Mouse (Mus musculus) forebrain, postnatal 0 days (tissue): ENCODE measurements around the gene Cmklr1. TPM values are rescaled to one million over a fixed set of nuclear protein-coding genes. Genes with fewer than 3 reads are reported as not detected.

Experiments
- ATAC-seq: fragments of 200-750 bp; cut with Nextera tagmentation; 2 replicates; pipeline ENCODE4 v1.8.0; 2017; ENCODE audit warnings: mild to moderate bottlenecking, moderate library complexity
- DNase-seq: peaks from one replicate; pipeline ENCODE4 v3.0.0-alpha.2; 2015
- H3K27ac ChIP-seq: fragments of 300-500 bp; sonication (generic); 2 replicates; pipeline ENCODE4 v1.5.1; 2014; ENCODE audit warnings: low read depth, mild to moderate bottlenecking, antibody characterized with exemption, low read length, moderate library complexity, mixed read lengths
- H3K27me3 ChIP-seq: fragments of 300-500 bp; sonication (generic); 2 replicates; pipeline ENCODE4 v1.6.1; 2014; ENCODE audit warnings: mild to moderate bottlenecking, low read length, mixed read lengths; ENCODE audit not compliant: insufficient read depth
- H3K36me3 ChIP-seq: fragments of 300-500 bp; sonication (generic); 2 replicates; pipeline ENCODE4 v1.6.1; 2014; ENCODE audit warnings: mild to moderate bottlenecking, moderate library complexity; ENCODE audit not compliant: insufficient read depth
- H3K4me1 ChIP-seq: fragments of 300-500 bp; sonication (generic); 2 replicates; pipeline ENCODE4 v1.6.1; 2014; ENCODE audit warnings: antibody characterized with exemption; ENCODE audit not compliant: insufficient read depth
- H3K4me2 ChIP-seq: fragments of 300-500 bp; sonication (generic); 2 replicates; pipeline ENCODE4 v1.6.1; 2014; ENCODE audit warnings: low read depth, mild to moderate bottlenecking, moderate library complexity
- H3K4me3 ChIP-seq: fragments of 300-500 bp; sonication (generic); 2 replicates; pipeline ENCODE4 v1.5.1; 2014; ENCODE audit warnings: low read depth, low read length, mixed read lengths
- H3K9ac ChIP-seq: fragments of 300-500 bp; sonication (generic); 2 replicates; pipeline ENCODE4 v1.6.1; 2014; ENCODE audit warnings: mild to moderate bottlenecking
- H3K9me3 ChIP-seq: fragments of 300-500 bp; sonication (generic); 2 replicates; pipeline ENCODE4 v1.6.1; 2016; ENCODE audit warnings: low read length
- CTCF ChIP-seq: sonication (generic); IDR thresholded peaks from 2 replicates; pipeline ENCODE4 v1.5.1; 2016; ENCODE audit warnings: antibody characterized with exemption, control low read depth, low read depth
- WGBS: fragments of 180-500 bp; shearing (Covaris S2); extraction: QIAGEN DNeasy Blood & Tissue Kit; methylation state at CpG from one replicate; pipeline ENCODE4 v1.1.7; 2014; 5-methylcytosine and 5-hydroxymethylcytosine counted together
- polyA plus RNA-seq: library from polyadenylated mRNA; unstranded; fragments of >200 nt; fragmentation: Nextera tagmentation; extraction: Ambion mirVana; gene quantifications from 2 replicates; pipeline ENCODE4 v1.2.1, GENCODE M21; 2015
- total RNA-seq: library from RNA; depleted of rRNA; stranded (reverse); fragments of >200 nt; gene quantifications from 2 replicates; pipeline ENCODE4 v1.2.3, GENCODE M21; 2014; rRNA removed

Cmklr1 gene
- total RNA-seq, result 0.92 and 2.7 TPM in 2 replicates
- 0.72 and 1.4 TPM in 2 replicates for polyA plus RNA-seq

DNA sequence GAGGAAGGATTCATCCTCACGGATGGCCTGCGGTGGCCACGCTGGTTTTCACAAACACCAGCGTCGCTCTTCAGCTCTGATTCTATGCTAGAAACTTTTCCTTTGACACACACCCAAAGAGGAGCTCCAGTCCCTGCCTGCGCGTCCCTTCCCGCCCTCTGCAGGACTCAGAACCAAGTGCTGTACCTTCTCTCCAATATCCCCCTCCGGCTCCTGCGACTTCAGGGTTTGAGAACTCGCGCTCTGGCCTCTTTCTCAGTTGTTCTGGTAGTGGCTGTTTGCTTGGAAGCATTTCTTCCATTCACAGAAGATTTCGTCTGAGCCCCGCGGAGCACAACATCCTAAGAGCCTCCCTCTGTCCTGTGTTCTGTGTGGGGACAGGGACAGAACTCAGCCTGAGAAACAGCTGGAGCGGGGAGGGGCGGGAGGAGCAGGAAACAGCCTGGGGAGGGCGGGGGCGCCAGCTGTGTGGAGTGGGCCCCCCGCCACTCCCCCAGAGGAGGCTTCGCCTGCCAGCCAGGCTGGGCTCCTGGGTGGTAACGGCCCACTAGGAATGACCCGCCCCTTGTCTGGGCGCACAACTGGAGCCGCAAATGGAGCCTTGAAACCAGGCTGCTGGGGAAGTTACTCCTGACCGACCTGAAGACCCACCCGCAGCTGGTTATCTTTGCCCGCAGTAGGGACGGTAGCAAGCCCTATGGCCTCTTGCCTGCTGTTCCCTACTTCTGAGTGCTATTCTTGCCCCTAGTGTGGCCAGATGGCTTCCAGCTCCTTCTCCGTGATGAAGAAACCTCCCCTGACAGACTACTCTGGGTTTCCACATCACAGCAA, at the start of gene Cmklr1:
Cmklr1 (minus strand) TSS at position 392 of the 831 bp plus-strand sequence.
- no peak for DNase-seq
- no peaks in the 10 kb centered on the region for H3K4me1 ChIP-seq
- ATAC-seq, result no peak
- WGBS, result 16% methylated on average over 29 of the region's 30 CpGs
- H3K27me3 ChIP-seq, result peaks cover 2% of the 10 kb centered on the region; the same call in 1 of the 2 replicates
- H3K27ac ChIP-seq, result no peak within 1 kb of the TSS
- no peak within 1 kb of the TSS for H3K4me3 ChIP-seq
- H3K9ac ChIP-seq, result no peak within 1 kb of the TSS
- no peaks in the 10 kb centered on the region for H3K36me3 ChIP-seq
- no peaks in the 10 kb centered on the region for H3K9me3 ChIP-seq
- TF ChIP-seq CTCF, result 0 out of 2 replicates have a peak, but pooled peaks have one; percentile 18
- peak within 1 kb of the TSS; percentile 21; the same call in 1 of the 2 replicates for H3K4me2 ChIP-seq

DNA sequence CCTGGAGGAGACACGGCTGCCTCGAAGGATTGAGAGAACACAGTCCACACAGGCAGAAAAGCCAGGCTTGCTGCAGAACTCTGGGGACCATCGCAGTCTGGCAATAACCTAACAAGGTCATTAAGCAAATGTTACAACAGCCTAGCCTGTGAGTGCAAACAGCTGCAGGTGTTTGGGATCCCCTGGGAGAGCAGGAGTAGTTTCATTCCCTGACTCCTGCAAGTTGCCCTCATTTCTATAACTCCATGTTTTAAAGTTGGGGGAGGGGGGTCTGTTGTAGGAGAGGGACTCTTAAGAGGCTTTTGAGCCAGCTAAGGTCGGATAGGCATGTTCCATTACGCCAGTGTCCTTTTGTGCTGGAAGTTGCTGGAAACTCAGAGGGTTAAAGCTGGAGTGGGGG, 44.2 kb upstream of the Cmklr1 start:
- Histone ChIP-seq H3K9me3 (no peaks in the 10 kb centered on the region), H3K4me3 (no peak overlapping the region), H3K4me1 (no peaks in the 10 kb centered on the region), H3K27ac (no peak overlapping the region), H3K9ac (no peak overlapping the region), H3K27me3 (no peaks in the 10 kb centered on the region), H3K4me2 (no peak overlapping the region), H3K36me3 (no peaks in the 10 kb centered on the region)
- ATAC-seq (no peak), DNase-seq (no peak)
- 39% methylated on average over 5 of the region's 5 CpGs for WGBS
- TF ChIP-seq CTCF, result no peak

DNA sequence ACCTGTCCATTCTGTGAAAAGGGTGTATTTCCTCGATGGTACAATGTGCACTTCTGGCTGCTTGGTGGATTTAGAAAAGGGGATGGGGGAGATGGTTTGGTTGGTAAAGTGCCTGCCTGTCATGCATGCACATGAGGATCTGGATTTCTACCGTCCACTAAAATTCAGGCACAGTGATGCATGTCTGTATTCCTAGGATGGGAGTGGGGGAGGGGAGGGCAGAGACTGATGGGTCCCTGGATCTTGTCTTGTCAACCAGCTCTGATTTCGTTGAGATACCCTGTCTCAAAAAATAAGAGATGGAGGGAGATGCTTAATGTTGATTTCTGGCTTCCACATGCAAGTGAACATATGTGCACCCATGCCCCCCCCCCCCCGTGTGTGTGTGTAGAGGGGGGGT, 43.8 kb upstream of the Cmklr1 start:
- DNase-seq, result no peak
- Histone ChIP-seq H3K27ac (no peak overlapping the region), H3K27me3 (no peaks in the 10 kb centered on the region), H3K9me3 (no peaks in the 10 kb centered on the region), H3K4me1 (no peaks in the 10 kb centered on the region), H3K4me3 (no peak overlapping the region), H3K36me3 (no peaks in the 10 kb centered on the region), H3K9ac (no peak overlapping the region), H3K4me2 (no peak overlapping the region)
- no peak for TF ChIP-seq CTCF
- WGBS, result 65% methylated on average over 4 of the region's 4 CpGs
- ATAC-seq, result no peak

DNA sequence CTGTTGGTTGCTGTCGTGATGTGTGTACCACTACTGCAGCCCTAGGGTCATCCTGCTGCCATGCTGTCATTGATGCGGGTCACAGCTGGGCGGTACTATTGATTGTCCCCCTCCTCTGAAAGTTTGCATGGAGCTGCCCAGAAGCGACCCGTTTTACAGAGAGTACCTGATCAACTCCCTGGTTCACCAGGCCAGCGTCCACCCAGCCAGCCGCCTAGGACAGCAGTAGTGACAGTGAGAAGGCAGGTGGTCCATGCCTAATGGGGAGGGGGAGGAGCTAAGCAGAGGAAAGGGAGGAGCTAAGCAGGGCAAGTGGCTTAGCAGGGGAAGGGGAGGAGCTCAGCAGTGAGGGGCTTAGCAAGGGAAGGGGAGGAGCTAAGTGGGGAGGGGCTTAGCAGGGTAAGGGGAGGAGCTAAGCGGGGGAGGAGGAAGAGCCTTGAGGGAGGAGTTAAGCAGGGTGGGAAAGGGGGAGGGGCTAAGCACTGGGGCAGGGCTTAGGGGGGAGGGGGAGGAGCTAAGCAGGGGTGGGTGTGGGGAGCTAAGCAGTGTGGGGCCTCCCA, 43.0 kb upstream of the Cmklr1 start:
- H3K9ac ChIP-seq, result no peak overlapping the region
- no peak overlapping the region for H3K27ac ChIP-seq
- DNase-seq, result no peak
- H3K4me1 ChIP-seq, result no peaks in the 10 kb centered on the region
- H3K9me3 ChIP-seq, result no peaks in the 10 kb centered on the region
- no peak overlapping the region for H3K4me3 ChIP-seq
- no peak for ATAC-seq
- no peak for TF ChIP-seq CTCF
- WGBS, result 90% methylated on average over 8 of the region's 8 CpGs
- H3K36me3 ChIP-seq, result no peaks in the 10 kb centered on the region
- H3K27me3 ChIP-seq, result no peaks in the 10 kb centered on the region
- H3K4me2 ChIP-seq, result no peak overlapping the region

DNA sequence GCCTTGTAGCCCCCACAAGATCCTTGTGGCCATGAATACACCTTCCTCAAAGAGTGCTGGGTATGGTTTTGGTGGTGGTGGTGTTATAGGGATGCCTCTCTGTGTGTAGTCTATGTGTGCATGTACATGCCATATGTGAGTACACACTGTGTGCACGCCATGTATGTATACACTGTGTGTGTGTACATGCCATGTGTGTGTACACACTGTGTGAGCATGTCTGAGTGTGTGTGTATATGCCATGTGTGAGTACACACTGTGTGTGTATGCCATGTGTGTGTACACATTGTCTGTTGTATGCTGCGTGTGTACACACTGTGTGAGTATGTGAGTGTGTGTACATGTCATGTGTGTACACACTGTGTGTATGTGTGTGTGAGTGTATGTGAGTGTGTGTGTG, 40.6 kb upstream of the Cmklr1 start:
- H3K4me2 ChIP-seq, result no peak overlapping the region
- no peak for TF ChIP-seq CTCF
- H3K4me1 ChIP-seq, result no peaks in the 10 kb centered on the region
- H3K36me3 ChIP-seq, result no peaks in the 10 kb centered on the region
- 92% methylated on average over 2 of the region's 2 CpGs for WGBS
- no peak for DNase-seq
- no peak for ATAC-seq
- H3K4me3 ChIP-seq, result no peak overlapping the region
- H3K27me3 ChIP-seq, result no peaks in the 10 kb centered on the region
- no peak overlapping the region for H3K9ac ChIP-seq
- H3K27ac ChIP-seq, result no peak overlapping the region
- no peaks in the 10 kb centered on the region for H3K9me3 ChIP-seq

DNA sequence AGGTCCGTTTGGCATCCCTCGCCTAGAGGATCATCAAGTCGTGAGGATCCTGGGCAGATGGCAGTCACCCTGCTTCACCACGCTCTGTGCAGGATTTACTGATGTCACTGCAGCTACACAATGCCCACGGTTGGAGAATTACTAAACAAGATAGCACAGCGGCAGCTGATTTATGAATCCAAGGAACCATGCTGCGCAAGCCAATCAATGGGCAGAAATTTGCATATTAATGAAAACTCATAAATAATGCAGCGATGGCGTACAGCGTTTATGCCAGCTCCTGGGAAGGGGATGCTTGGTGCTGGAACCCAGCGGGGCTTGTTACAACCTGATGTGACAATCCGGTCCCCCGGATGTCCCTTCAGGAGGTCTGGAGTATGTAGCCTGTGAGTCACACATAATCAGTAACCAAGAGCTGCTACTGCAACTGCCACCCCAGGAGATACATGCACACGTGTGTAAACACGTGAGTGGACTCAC, 39.9 kb upstream of the Cmklr1 start:
- Histone ChIP-seq H3K27me3 (no peaks in the 10 kb centered on the region), H3K36me3 (no peaks in the 10 kb centered on the region), H3K9me3 (no peaks in the 10 kb centered on the region), H3K4me3 (no peak overlapping the region), H3K9ac (peak overlapping the region; percentile 22; the same call in 1 of the 2 replicates), H3K4me1 (no peaks in the 10 kb centered on the region), H3K27ac (no peak overlapping the region), H3K4me2 (peak overlapping the region; percentile 30)
- 23% methylated on average over 15 of the region's 15 CpGs for whole genome bisulfite sequencing
- ATAC-seq (peak; percentile 86), DNase-seq (peak; percentile 66)
- 0 out of 2 replicates have a peak, but pooled peaks have one; percentile 2 for TF ChIP-seq CTCF

DNA sequence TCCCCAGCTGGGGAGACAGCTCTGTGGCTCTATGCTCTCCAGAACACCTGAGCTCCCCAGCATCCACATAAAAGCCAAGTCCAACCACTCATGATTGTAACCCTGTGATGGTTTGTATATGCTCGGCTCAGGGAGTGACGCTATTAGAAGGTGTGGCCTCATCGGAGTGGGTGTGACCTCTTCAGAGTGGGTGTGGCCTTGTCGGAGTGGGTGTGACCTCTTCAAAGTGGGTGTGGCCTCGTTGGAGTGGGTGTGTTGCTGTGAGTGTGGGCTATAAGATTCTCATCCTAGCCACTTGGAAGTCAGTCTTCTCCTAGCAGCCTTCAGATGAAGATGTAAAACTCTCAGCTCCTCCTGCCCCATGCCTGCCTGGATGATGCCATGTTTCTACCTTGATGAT, 37.3 kb upstream of the Cmklr1 start:
- 85% methylated on average over 5 of the region's 5 CpGs for WGBS
- TF ChIP-seq CTCF, result no peak
- ATAC-seq (no peak), DNase-seq (no peak)
- H3K4me1 ChIP-seq, result no peaks in the 10 kb centered on the region
- H3K9ac ChIP-seq, result no peak overlapping the region
- no peaks in the 10 kb centered on the region for H3K9me3 ChIP-seq
- H3K27me3 ChIP-seq, result no peaks in the 10 kb centered on the region
- no peak overlapping the region for H3K4me2 ChIP-seq
- no peak overlapping the region for H3K4me3 ChIP-seq
- H3K27ac ChIP-seq, result no peak overlapping the region
- no peaks in the 10 kb centered on the region for H3K36me3 ChIP-seq
